Mouse (Mus musculus): Measurements from ENCODE around the gene Zfp747. TPM values are rescaled to one million over a fixed set of nuclear protein-coding genes. Genes with fewer than 3 reads are reported as not detected.
"Not testable (repeated sequence)": the region's sequence is repeated elsewhere in the genome, so short reads cannot be mapped to it uniquely, and the experiment has no call there.

Gene Zfp747
- polyA plus RNA-seq, 1 experiment: 4.5 TPM

GRCm38 (mm10) chr7:127355796-127356195 lies 20.1 kb downstream of the Zfp747 start:
- no peak overlapping the region for H3K27ac ChIP-seq (ENCODE audit: insufficient read depth, low read length)
- H3K4me3 ChIP-seq (ENCODE audit: insufficient read depth, low read length): no peak overlapping the region
- H3K4me1 ChIP-seq (ENCODE audit: control insufficient read depth, insufficient read depth, low read length): no peaks in the 10 kb centered on the region
- TF ChIP-seq POLR2A (IDR thresholded peaks at IDR 0.05; ENCODE audit: low read depth, low read length) (no peak), CTCF (IDR thresholded peaks at IDR 0.05; ENCODE audit: borderline replicate concordance, insufficient read depth, low read length) (no peak)

- H3K27ac ChIP-seq (ENCODE audit: insufficient read depth, low read length): no peak overlapping the region
- no peaks in the 10 kb centered on the region for H3K4me1 ChIP-seq (ENCODE audit: control insufficient read depth, insufficient read depth, low read length)
- TF ChIP-seq POLR2A (IDR thresholded peaks at IDR 0.05; ENCODE audit: low read depth, low read length) (no peak), CTCF (IDR thresholded peaks at IDR 0.05; ENCODE audit: borderline replicate concordance, insufficient read depth, low read length) (no peak)
- H3K4me3 ChIP-seq (ENCODE audit: insufficient read depth, low read length): no peak overlapping the region
Measured at GRCm38 (mm10) chr7:127351230-127352004, 24.4 kb downstream of the Zfp747 start.

GRCm38 (mm10) chr7:127346676-127347075 lies 29.2 kb downstream of the Zfp747 start:
- Histone ChIP-seq H3K27ac (ENCODE audit: insufficient read depth, low read length) (no peak overlapping the region), H3K4me1 (ENCODE audit: control insufficient read depth, insufficient read depth, low read length) (no peaks in the 10 kb centered on the region), H3K4me3 (ENCODE audit: insufficient read depth, low read length) (peak overlapping the region; percentile 63; the same call in 1 of the 2 replicates)
- TF ChIP-seq POLR2A (IDR thresholded peaks at IDR 0.05; ENCODE audit: low read depth, low read length) (no peak), CTCF (IDR thresholded peaks at IDR 0.05; ENCODE audit: borderline replicate concordance, insufficient read depth, low read length) (no peak)

GRCm38 (mm10) chr7:127345512-127346325 lies 30.1 kb downstream of the Zfp747 start, which contains the start of gene Zfp768:
Zfp768 (minus strand) TSS chr7:127345589.
- TF ChIP-seq CTCF (IDR thresholded peaks at IDR 0.05; ENCODE audit: borderline replicate concordance, insufficient read depth, low read length): no peak
- TF ChIP-seq POLR2A (IDR thresholded peaks at IDR 0.05; ENCODE audit: low read depth, low read length): peak; percentile 80
- Histone ChIP-seq H3K4me1 (ENCODE audit: control insufficient read depth, insufficient read depth, low read length) (no peaks in the 10 kb centered on the region), H3K27ac (ENCODE audit: insufficient read depth, low read length) (peak within 1 kb of the TSS; percentile 87), H3K4me3 (ENCODE audit: insufficient read depth, low read length) (peak within 1 kb of the TSS; percentile 69)

GRCm38 (mm10) chr7:127345092-127345491 lies 30.8 kb downstream of the Zfp747 start:
- H3K4me3 ChIP-seq (ENCODE audit: insufficient read depth, low read length): peak overlapping the region; percentile 69

GRCm38 (mm10) chr7:127344371-127344770 lies 31.5 kb downstream of the Zfp747 start:
- no peak for TF ChIP-seq CTCF (IDR thresholded peaks at IDR 0.05; ENCODE audit: borderline replicate concordance, insufficient read depth, low read length)
- TF ChIP-seq POLR2A (IDR thresholded peaks at IDR 0.05; ENCODE audit: low read depth, low read length): no peak
- H3K4me1 ChIP-seq (ENCODE audit: control insufficient read depth, insufficient read depth, low read length): no peaks in the 10 kb centered on the region
- peak overlapping the region; percentile 69 for H3K4me3 ChIP-seq (ENCODE audit: insufficient read depth, low read length)
- H3K27ac ChIP-seq (ENCODE audit: insufficient read depth, low read length): no peak overlapping the region

More at GRCm38 (mm10) chr7:127345092-127345491, 30.8 kb downstream of the Zfp747 start:
- Histone ChIP-seq H3K27ac (ENCODE audit: insufficient read depth, low read length) (no peak overlapping the region), H3K4me1 (ENCODE audit: control insufficient read depth, insufficient read depth, low read length) (no peaks in the 10 kb centered on the region)
- TF ChIP-seq POLR2A (IDR thresholded peaks at IDR 0.05; ENCODE audit: low read depth, low read length): peak; percentile 69
- TF ChIP-seq CTCF (IDR thresholded peaks at IDR 0.05; ENCODE audit: borderline replicate concordance, insufficient read depth, low read length): no peak

- Histone ChIP-seq H3K4me1 (ENCODE audit: control insufficient read depth, insufficient read depth, low read length) (no peaks in the 10 kb centered on the region), H3K27ac (ENCODE audit: insufficient read depth, low read length) (no peak overlapping the region), H3K4me3 (ENCODE audit: insufficient read depth, low read length) (no peak overlapping the region)
- no peak for TF ChIP-seq CTCF (IDR thresholded peaks at IDR 0.05; ENCODE audit: borderline replicate concordance, insufficient read depth, low read length)
- no peak for TF ChIP-seq POLR2A (IDR thresholded peaks at IDR 0.05; ENCODE audit: low read depth, low read length)
Measured at GRCm38 (mm10) chr7:127343351-127344019, 32.4 kb downstream of the Zfp747 start.

- no peak for TF ChIP-seq CTCF (IDR thresholded peaks at IDR 0.05; ENCODE audit: borderline replicate concordance, insufficient read depth, low read length)
- TF ChIP-seq POLR2A (IDR thresholded peaks at IDR 0.05; ENCODE audit: low read depth, low read length): no peak
- H3K4me3 ChIP-seq (ENCODE audit: insufficient read depth, low read length): no peak overlapping the region
Measured at GRCm38 (mm10) chr7:127342888-127343287, 33.0 kb downstream of the Zfp747 start.

GRCm38 (mm10) chr7:127342332-127342731 lies 33.5 kb downstream of the Zfp747 start:
- Histone ChIP-seq H3K4me1 (ENCODE audit: control insufficient read depth, insufficient read depth, low read length) (no peaks in the 10 kb centered on the region), H3K4me3 (ENCODE audit: insufficient read depth, low read length) (no peak overlapping the region), H3K27ac (ENCODE audit: insufficient read depth, low read length) (no peak overlapping the region)
- TF ChIP-seq CTCF (IDR thresholded peaks at IDR 0.05; ENCODE audit: borderline replicate concordance, insufficient read depth, low read length) (no peak), POLR2A (IDR thresholded peaks at IDR 0.05; ENCODE audit: low read depth, low read length) (no peak)

More at GRCm38 (mm10) chr7:127342888-127343287, 33.0 kb downstream of the Zfp747 start:
- Histone ChIP-seq H3K27ac (ENCODE audit: insufficient read depth, low read length) (no peak overlapping the region), H3K4me1 (ENCODE audit: control insufficient read depth, insufficient read depth, low read length) (no peaks in the 10 kb centered on the region)

GRCm38 (mm10) chr7:127341861-127342260 lies 34.0 kb downstream of the Zfp747 start:
- H3K4me3 ChIP-seq (ENCODE audit: insufficient read depth, low read length); H3K4me1 ChIP-seq (ENCODE audit: control insufficient read depth, insufficient read depth, low read length); H3K27ac ChIP-seq (ENCODE audit: insufficient read depth, low read length): not testable (repeated sequence)

Measured in embryonic fibroblast, embryonic 13.5 days (primary cell).